Mouse (Mus musculus) C2C12 (cell line): ENCODE measurements around the gene Grik4.

Experiments used
- CTCF ChIP-seq: IDR thresholded peaks from one replicate; pipeline ENCODE4 v1.5.1; 2011; ENCODE audit not compliant: control insufficient read depth, insufficient read depth, insufficient read length
- MAX ChIP-seq: IDR thresholded peaks from one replicate; pipeline ENCODE4 v1.6.1; 2011; ENCODE audit warnings: mild to moderate bottlenecking, control low read depth
- MYOD1 ChIP-seq: IDR thresholded peaks from one replicate; pipeline ENCODE4 v1.6.1; 2011; ENCODE audit warnings: low read depth; ENCODE audit not compliant: control insufficient read depth, insufficient read length
- MYOG ChIP-seq: IDR thresholded peaks from one replicate; pipeline ENCODE4 v1.6.1; 2011; ENCODE audit not compliant: control insufficient read depth, insufficient read length; ENCODE audit errors: extremely low read depth
- USF1 ChIP-seq: IDR thresholded peaks from one replicate; pipeline ENCODE4 v1.6.1; 2011; ENCODE audit warnings: low read depth, mild to moderate bottlenecking, control low read depth, moderate library complexity

GRCm38 (mm10) chr9:42468360-42468759, 475.9 kb downstream of the Grik4 start:
- TF ChIP-seq USF1, result no peak
- no peak for TF ChIP-seq CTCF
- no peak for TF ChIP-seq MYOG
- TF ChIP-seq MAX, result no peak
- TF ChIP-seq MYOD1, result no peak
